Mouse (Mus musculus) midbrain, embryonic 12.5 days (tissue): ENCODE data around the gene Trpm3. TPM values are rescaled to one million over a fixed set of nuclear protein-coding genes. Genes with fewer than 3 reads are reported as not detected.
A peak's percentile ranks its signal among the peaks of the same experiment; 100 is the strongest.

Experiments used
- ATAC-seq: fragments of 200-750 bp; cut with Nextera tagmentation; 2 replicates; pipeline ENCODE4 v1.8.0; 2017; ENCODE audit warnings: low read depth, moderate TSS enrichment, moderate library complexity; ENCODE audit not compliant: low FRiP score
- H3K27ac ChIP-seq: fragments of 300-500 bp; sonication (generic); replicated peaks from 2 replicates; pipeline ENCODE4 v1.5.1; 2016; ENCODE audit warnings: mild to moderate bottlenecking
- H3K27me3 ChIP-seq: fragments of 300-500 bp; sonication (generic); 2 replicates; pipeline ENCODE4 v1.6.1; 2016; ENCODE audit warnings: mild to moderate bottlenecking
- H3K36me3 ChIP-seq: fragments of 300-500 bp; sonication (generic); 2 replicates; pipeline ENCODE4 v1.6.1; 2016
- H3K4me1 ChIP-seq: fragments of 300-500 bp; sonication (generic); 2 replicates; pipeline ENCODE4 v1.6.1; 2016
- H3K4me2 ChIP-seq: fragments of 300-500 bp; sonication (generic); replicated peaks from 2 replicates; pipeline ENCODE4 v1.6.1; 2016; ENCODE audit warnings: mild to moderate bottlenecking, moderate library complexity
- H3K4me3 ChIP-seq: fragments of 300-500 bp; sonication (generic); 2 replicates; pipeline ENCODE4 v1.5.1; 2016; ENCODE audit warnings: mild to moderate bottlenecking
- H3K9ac ChIP-seq: fragments of 300-500 bp; sonication (generic); replicated peaks from 2 replicates; pipeline ENCODE4 v1.6.1; 2016; ENCODE audit warnings: mild to moderate bottlenecking, moderate library complexity
- H3K9me3 ChIP-seq: fragments of 300-500 bp; sonication (generic); 2 replicates; pipeline ENCODE4 v1.6.1; 2016; ENCODE audit warnings: mild to moderate bottlenecking
- WGBS: fragments of 180-500 bp; shearing (Covaris S2); methylation state at CpG from one replicate; pipeline ENCODE4 v1.1.7; 2016; 5-methylcytosine and 5-hydroxymethylcytosine counted together
- polyA plus RNA-seq: library from polyadenylated mRNA; unstranded; fragments of >200 nt; fragmentation: Nextera tagmentation; extraction: Ambion mirVana; gene quantifications from 2 replicates; pipeline ENCODE4 v1.2.1, GENCODE M21; 2016

Trpm3 gene
- polyA plus RNA-seq, 1 experiment from 2014 or later = 4.2 TPM

- ATAC-seq = no peak
- Histone ChIP-seq H3K9ac (no peak overlapping the region), H3K4me2 (no peak overlapping the region), H3K27me3 (no peaks in the 10 kb centered on the region), H3K27ac (no peak overlapping the region), H3K4me1 (no peaks in the 10 kb centered on the region), H3K4me3 (no peak overlapping the region), H3K36me3 (no peaks in the 10 kb centered on the region), H3K9me3 (no peaks in the 10 kb centered on the region)
- WGBS = 93% methylated on average over 18 of the region's 18 CpGs
These were observed 784.2 kb downstream of the Trpm3 start for GRCm38 (mm10) chr19:22922871-22923670.

GRCm38 (mm10) chr19:22925284-22925683, 786.4 kb downstream of the Trpm3 start:
- no peaks in the 10 kb centered on the region for H3K9me3 ChIP-seq
- ATAC-seq = no peak
- 88% methylated on average over 3 of the region's 3 CpGs for WGBS
- no peak overlapping the region for H3K4me2 ChIP-seq
- no peaks in the 10 kb centered on the region for H3K4me1 ChIP-seq
- H3K27ac ChIP-seq = no peak overlapping the region
- H3K27me3 ChIP-seq = no peaks in the 10 kb centered on the region
- no peaks in the 10 kb centered on the region for H3K36me3 ChIP-seq
- no peak overlapping the region for H3K9ac ChIP-seq
- H3K4me3 ChIP-seq = no peak overlapping the region

GRCm38 (mm10) chr19:22926753-22927152, 787.9 kb downstream of the Trpm3 start:
- no peak overlapping the region for H3K4me2 ChIP-seq
- WGBS = 82% methylated on average over 9 of the region's 9 CpGs
- ATAC-seq = no peak
- H3K4me3 ChIP-seq = no peak overlapping the region
- H3K9me3 ChIP-seq = no peaks in the 10 kb centered on the region
- H3K9ac ChIP-seq = no peak overlapping the region
- no peaks in the 10 kb centered on the region for H3K27me3 ChIP-seq
- no peak overlapping the region for H3K27ac ChIP-seq
- no peaks in the 10 kb centered on the region for H3K36me3 ChIP-seq
- no peaks in the 10 kb centered on the region for H3K4me1 ChIP-seq

- Histone ChIP-seq H3K4me3 (no peak overlapping the region), H3K4me1 (no peaks in the 10 kb centered on the region), H3K36me3 (no peaks in the 10 kb centered on the region), H3K9me3 (no peaks in the 10 kb centered on the region), H3K27me3 (no peaks in the 10 kb centered on the region), H3K9ac (no peak overlapping the region), H3K27ac (no peak overlapping the region), H3K4me2 (no peak overlapping the region)
- 93% methylated on average over 6 of the region's 6 CpGs for WGBS
- ATAC-seq = no peak
These were observed 789.5 kb downstream of the Trpm3 start for GRCm38 (mm10) chr19:22928366-22928765.

- no peak overlapping the region for H3K4me3 ChIP-seq
- H3K27me3 ChIP-seq = no peaks in the 10 kb centered on the region
- no peak overlapping the region for H3K9ac ChIP-seq
- H3K4me1 ChIP-seq = no peaks in the 10 kb centered on the region
- H3K9me3 ChIP-seq = no peaks in the 10 kb centered on the region
- WGBS = 88% methylated on average over 6 of the region's 6 CpGs
- ATAC-seq = no peak
- no peak overlapping the region for H3K27ac ChIP-seq
- no peaks in the 10 kb centered on the region for H3K36me3 ChIP-seq
- H3K4me2 ChIP-seq = no peak overlapping the region
These were observed 790.9 kb downstream of the Trpm3 start for GRCm38 (mm10) chr19:22929768-22930167.

GRCm38 (mm10) chr19:22930368-22930834, 791.6 kb downstream of the Trpm3 start:
- H3K9me3 ChIP-seq = no peaks in the 10 kb centered on the region
- H3K27me3 ChIP-seq = no peaks in the 10 kb centered on the region
- H3K4me3 ChIP-seq = no peak overlapping the region
- no peaks in the 10 kb centered on the region for H3K4me1 ChIP-seq
- no peaks in the 10 kb centered on the region for H3K36me3 ChIP-seq
- H3K27ac ChIP-seq = no peak overlapping the region
- no peak for ATAC-seq
- no peak overlapping the region for H3K4me2 ChIP-seq
- 84% methylated on average over 7 of the region's 7 CpGs for WGBS
- no peak overlapping the region for H3K9ac ChIP-seq

- H3K36me3 ChIP-seq = no peaks in the 10 kb centered on the region
- no peak overlapping the region for H3K27ac ChIP-seq
- no peak overlapping the region for H3K9ac ChIP-seq
- no peaks in the 10 kb centered on the region for H3K4me1 ChIP-seq
- no peak overlapping the region for H3K4me2 ChIP-seq
- H3K4me3 ChIP-seq = no peak overlapping the region
- WGBS = 90% methylated on average over 6 of the region's 6 CpGs
- no peak for ATAC-seq
- no peaks in the 10 kb centered on the region for H3K27me3 ChIP-seq
- no peaks in the 10 kb centered on the region for H3K9me3 ChIP-seq
These were observed 792.2 kb downstream of the Trpm3 start for GRCm38 (mm10) chr19:22931006-22931405.

GRCm38 (mm10) chr19:22935067-22935466, 796.2 kb downstream of the Trpm3 start:
- Histone ChIP-seq H3K4me3 (no peak overlapping the region), H3K9me3 (no peaks in the 10 kb centered on the region), H3K4me2 (no peak overlapping the region), H3K9ac (no peak overlapping the region), H3K4me1 (peaks cover 15% of the 10 kb centered on the region; the same call in 1 of the 2 replicates), H3K27me3 (no peaks in the 10 kb centered on the region), H3K27ac (no peak overlapping the region), H3K36me3 (no peaks in the 10 kb centered on the region)
- no peak for ATAC-seq
- 80% methylated on average over 3 of the region's 3 CpGs for WGBS

GRCm38 (mm10) chr19:22938848-22939724, 800.2 kb downstream of the Trpm3 start:
- Histone ChIP-seq H3K36me3 (no peaks in the 10 kb centered on the region), H3K9ac (no peak overlapping the region), H3K9me3 (no peaks in the 10 kb centered on the region), H3K4me1 (peaks cover 18% of the 10 kb centered on the region; the same call in 1 of the 2 replicates), H3K27me3 (no peaks in the 10 kb centered on the region), H3K27ac (no peak overlapping the region), H3K4me3 (no peak overlapping the region), H3K4me2 (no peak overlapping the region)
- 69% methylated on average over 14 of the region's 14 CpGs for WGBS
- ATAC-seq = no peak

- H3K27ac ChIP-seq = no peak overlapping the region
- H3K4me3 ChIP-seq = no peak overlapping the region
- no peaks in the 10 kb centered on the region for H3K27me3 ChIP-seq
- H3K9me3 ChIP-seq = no peaks in the 10 kb centered on the region
- no peak overlapping the region for H3K4me2 ChIP-seq
- ATAC-seq = no peak
- no peak overlapping the region for H3K9ac ChIP-seq
- peaks cover 18% of the 10 kb centered on the region; the same call in 1 of the 2 replicates for H3K4me1 ChIP-seq
- 21% methylated on average over 5 of the region's 5 CpGs for WGBS
- no peaks in the 10 kb centered on the region for H3K36me3 ChIP-seq
These were observed 801.0 kb downstream of the Trpm3 start for GRCm38 (mm10) chr19:22939836-22940235.

- 54% methylated on average over 5 of the region's 5 CpGs for WGBS
- ATAC-seq = 0 out of 2 replicates have a peak, but pooled peaks have one; percentile 58
- H3K4me3 ChIP-seq = no peak overlapping the region
These were observed 801.6 kb downstream of the Trpm3 start for GRCm38 (mm10) chr19:22940487-22940886.

GRCm38 (mm10) chr19:22940956-22941355, 802.1 kb downstream of the Trpm3 start:
- no peaks in the 10 kb centered on the region for H3K36me3 ChIP-seq
- WGBS = 90% methylated on average over 9 of the region's 9 CpGs
- no peaks in the 10 kb centered on the region for H3K27me3 ChIP-seq
- H3K4me2 ChIP-seq = no peak overlapping the region
- H3K27ac ChIP-seq = no peak overlapping the region
- no peak overlapping the region for H3K4me3 ChIP-seq
- H3K4me1 ChIP-seq = peaks cover 18% of the 10 kb centered on the region; the same call in 1 of the 2 replicates
- H3K9ac ChIP-seq = no peak overlapping the region
- no peaks in the 10 kb centered on the region for H3K9me3 ChIP-seq
- ATAC-seq = no peak

More at GRCm38 (mm10) chr19:22940487-22940886, 801.6 kb downstream of the Trpm3 start:
- Histone ChIP-seq H3K27me3 (no peaks in the 10 kb centered on the region), H3K9me3 (no peaks in the 10 kb centered on the region), H3K4me1 (peaks cover 18% of the 10 kb centered on the region; the same call in 1 of the 2 replicates), H3K36me3 (no peaks in the 10 kb centered on the region), H3K4me2 (no peak overlapping the region), H3K9ac (no peak overlapping the region), H3K27ac (no peak overlapping the region)
